Mouse (Mus musculus): ENCODE results near the gene Syne1.
A peak's percentile ranks its signal among the peaks of the same experiment; 100 is the strongest.

Syne1 gene

GRCm38 (mm10) chr10:5309961-5310713 is 241.1 kb downstream of the Syne1 start:
- no peak for DNase-seq (ENCODE audit: low read depth, low spot score)

GRCm38 (mm10) chr10:5309398-5309797 is 241.9 kb downstream of the Syne1 start:
- DNase-seq (ENCODE audit: low read depth, low spot score) = no peak

- peak; percentile 8 for DNase-seq (ENCODE audit: low read depth, low spot score)
These were observed 245.7 kb downstream of the Syne1 start for GRCm38 (mm10) chr10:5305555-5305954.

- no peak for DNase-seq (ENCODE audit: low read depth, low spot score)
These were observed 255.9 kb downstream of the Syne1 start for GRCm38 (mm10) chr10:5295291-5295891.

- DNase-seq (ENCODE audit: low read depth, low spot score) = no peak
These were observed 261.7 kb downstream of the Syne1 start for GRCm38 (mm10) chr10:5289575-5289909.

- no peak for DNase-seq (ENCODE audit: low read depth, low spot score)
These were observed 262.3 kb downstream of the Syne1 start for GRCm38 (mm10) chr10:5288716-5289574.

- DNase-seq (ENCODE audit: low read depth, low spot score) = no peak
These were observed 263.0 kb downstream of the Syne1 start for GRCm38 (mm10) chr10:5288262-5288661.

GRCm38 (mm10) chr10:5275769-5276168 is 275.5 kb downstream of the Syne1 start:
- no peak for DNase-seq (ENCODE audit: low read depth, low spot score)

- DNase-seq (ENCODE audit: low read depth, low spot score) = no peak
These were observed 280.6 kb downstream of the Syne1 start for GRCm38 (mm10) chr10:5270641-5271040.

- no peak for DNase-seq (ENCODE audit: low read depth, low spot score)
These were observed 286.9 kb downstream of the Syne1 start for GRCm38 (mm10) chr10:5264418-5264817.

GRCm38 (mm10) chr10:5262636-5263035 is 288.6 kb downstream of the Syne1 start:
- no peak for DNase-seq (ENCODE audit: low read depth, low spot score)

GRCm38 (mm10) chr10:5256686-5257085 is 294.6 kb downstream of the Syne1 start:
- peak; percentile 13 for DNase-seq (ENCODE audit: low read depth, low spot score)

GRCm38 (mm10) chr10:5253752-5254151 is 297.5 kb downstream of the Syne1 start:
- no peak for DNase-seq (ENCODE audit: low read depth, low spot score)

- DNase-seq (ENCODE audit: low read depth, low spot score) = no peak
These were observed 300.6 kb downstream of the Syne1 start for GRCm38 (mm10) chr10:5250702-5251101.

- no peak for DNase-seq (ENCODE audit: low read depth, low spot score)
These were observed 311.6 kb downstream of the Syne1 start for GRCm38 (mm10) chr10:5239680-5240079.

- DNase-seq (ENCODE audit: low read depth, low spot score) = no peak
These were observed 314.4 kb downstream of the Syne1 start for GRCm38 (mm10) chr10:5236926-5237325.

- no peak for DNase-seq (ENCODE audit: low read depth, low spot score)
These were observed 315.1 kb downstream of the Syne1 start for GRCm38 (mm10) chr10:5236171-5236570.

- no peak for DNase-seq (ENCODE audit: low read depth, low spot score)
These were observed 316.4 kb downstream of the Syne1 start for GRCm38 (mm10) chr10:5234721-5235501.

GRCm38 (mm10) chr10:5229129-5229528 is 322.2 kb downstream of the Syne1 start:
- no peak for DNase-seq (ENCODE audit: low read depth, low spot score)

GRCm38 (mm10) chr10:5227395-5228076 is 323.7 kb downstream of the Syne1 start:
- DNase-seq (ENCODE audit: low read depth, low spot score) = peak; percentile 41

- DNase-seq (ENCODE audit: low read depth, low spot score) = no peak
These were observed 335.3 kb downstream of the Syne1 start for GRCm38 (mm10) chr10:5215943-5216342.
